Mouse (Mus musculus): ENCODE results near the gene Kdm4b. TPM values are rescaled to one million over a fixed set of nuclear protein-coding genes. Genes with fewer than 3 reads are reported as not detected.

The Kdm4b gene
- total and polyA plus RNA-seq, 2 experiments from 2014 or later = 53.2 to 133 TPM

DNA sequence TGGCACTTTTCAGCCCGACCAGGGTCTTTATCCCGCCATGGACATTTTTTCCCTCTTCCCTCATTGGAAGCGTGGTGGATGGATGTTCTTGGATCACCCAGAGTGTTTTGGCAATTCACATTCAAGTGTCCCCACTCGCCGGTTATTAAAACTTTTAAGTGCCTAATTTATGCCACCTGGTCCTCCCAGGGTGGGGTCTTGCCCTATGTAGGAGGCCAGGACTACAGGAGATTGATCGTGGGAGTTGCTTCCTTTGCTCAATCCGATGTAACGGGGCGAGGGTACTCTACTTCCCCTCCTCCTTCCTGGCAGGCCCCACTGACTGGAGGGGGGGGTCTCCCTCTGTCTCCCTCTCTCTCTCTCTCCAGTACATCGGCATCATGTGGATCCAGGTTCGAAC is 21.1 kb upstream of the Kdm4b start:
- WGBS = 11% methylated on average over 11 of the region's 11 CpGs
- Histone ChIP-seq H3K4me2 (ENCODE audit: low read depth) (peak overlapping the region; percentile 68), H3K9me3 (ENCODE audit: low read length) (no peaks in the 10 kb centered on the region), H3K27me3 (ENCODE audit: insufficient read depth, low read length) (no peaks in the 10 kb centered on the region), H3K36me3 (ENCODE audit: insufficient read depth) (no peaks in the 10 kb centered on the region), H3K4me3 (ENCODE audit: low read depth, low read length) (peak overlapping the region; percentile 56), H3K9ac (no peak overlapping the region; the same call in 1 of the 2 replicates), H3K27ac (ENCODE audit: low read depth, low read length) (no peak overlapping the region), H3K4me1 (ENCODE audit: insufficient read depth) (peaks cover 7% of the 10 kb centered on the region; the same call in 1 of the 2 replicates)
- ATAC-seq (no peak), DNase-seq (no peak)
- TF ChIP-seq CTCF (IDR thresholded peaks at IDR 0.05; ENCODE audit: low read depth) = no peak

DNA sequence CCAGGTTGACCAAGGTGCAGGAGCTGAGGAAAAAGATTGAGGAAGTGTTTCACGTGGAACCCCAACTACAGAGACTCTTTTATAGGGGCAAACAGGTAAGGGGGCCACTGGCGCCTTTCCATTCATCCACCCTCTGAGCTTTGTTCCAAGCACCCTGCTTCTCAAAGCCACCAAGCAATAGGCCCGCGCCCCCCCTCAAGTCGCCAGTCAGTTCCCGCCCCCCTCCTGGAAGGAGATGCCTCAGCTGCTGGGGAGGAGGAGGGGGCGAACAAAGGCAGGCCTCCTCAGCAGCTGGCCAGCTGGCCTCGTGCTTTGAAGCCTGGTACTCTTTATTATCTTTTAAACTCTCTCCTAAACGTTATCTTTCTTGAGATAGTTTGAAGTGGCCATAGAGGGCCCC is 20.7 kb upstream of the Kdm4b start:
- TF ChIP-seq CTCF (IDR thresholded peaks at IDR 0.05; ENCODE audit: low read depth) = no peak
- Histone ChIP-seq H3K9me3 (ENCODE audit: low read length) (no peaks in the 10 kb centered on the region), H3K9ac (no peak overlapping the region), H3K36me3 (ENCODE audit: insufficient read depth) (no peaks in the 10 kb centered on the region), H3K4me1 (ENCODE audit: insufficient read depth) (peaks cover 7% of the 10 kb centered on the region; the same call in 1 of the 2 replicates), H3K27me3 (ENCODE audit: insufficient read depth, low read length) (no peaks in the 10 kb centered on the region), H3K4me2 (ENCODE audit: low read depth) (0 out of 2 replicates have a peak overlapping the region, but pooled peaks have one; percentile 68), H3K4me3 (ENCODE audit: low read depth, low read length) (no peak overlapping the region), H3K27ac (ENCODE audit: low read depth, low read length) (no peak overlapping the region)
- DNase-seq = no peak
- 27% methylated on average over 9 of the region's 9 CpGs for WGBS
- no peak for ATAC-seq

GRCm38 (mm10) chr17:56305826-56306225 is 20.0 kb upstream of the Kdm4b start:
- no peak overlapping the region for H3K4me3 ChIP-seq (ENCODE audit: low read depth, low read length)
- no peak overlapping the region for H3K4me2 ChIP-seq (ENCODE audit: low read depth)
- H3K36me3 ChIP-seq (ENCODE audit: insufficient read depth) = no peaks in the 10 kb centered on the region
- TF ChIP-seq CTCF (IDR thresholded peaks at IDR 0.05; ENCODE audit: low read depth) = peak; percentile 32
- DNase-seq (no peak), ATAC-seq (no peak)
- H3K27me3 ChIP-seq (ENCODE audit: insufficient read depth, low read length) = no peaks in the 10 kb centered on the region
- no peak overlapping the region for H3K9ac ChIP-seq
- H3K9me3 ChIP-seq (ENCODE audit: low read length) = no peaks in the 10 kb centered on the region
- H3K4me1 ChIP-seq (ENCODE audit: insufficient read depth) = peaks cover 7% of the 10 kb centered on the region; the same call in 1 of the 2 replicates
- no peak overlapping the region for H3K27ac ChIP-seq (ENCODE audit: low read depth, low read length)
- 51% methylated on average over 8 of the region's 8 CpGs for WGBS

DNA sequence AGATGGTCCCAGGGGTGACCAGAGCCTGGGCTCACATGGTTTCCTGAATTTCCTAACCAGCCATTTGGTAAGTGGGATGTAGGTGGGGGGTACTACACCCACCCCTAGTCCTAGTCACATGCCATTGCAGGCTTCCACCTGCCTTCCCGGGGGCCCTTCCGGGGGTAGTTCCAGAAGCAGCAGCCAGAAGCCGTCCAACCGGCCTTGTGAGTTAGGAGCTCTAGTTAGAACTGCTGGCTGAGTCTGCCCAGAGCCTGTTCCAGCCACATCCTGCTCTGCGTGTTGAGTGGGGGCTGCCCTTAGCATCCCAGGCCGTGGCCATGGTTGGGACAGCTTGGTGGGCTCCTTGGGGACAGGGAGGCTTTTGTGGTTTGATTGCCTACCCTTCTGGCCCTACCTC is 17.8 kb upstream of the Kdm4b start:
- no peak for TF ChIP-seq CTCF (IDR thresholded peaks at IDR 0.05; ENCODE audit: low read depth)
- H3K9me3 ChIP-seq (ENCODE audit: low read length) = no peaks in the 10 kb centered on the region
- 85% methylated on average over 6 of the region's 6 CpGs for WGBS
- H3K27me3 ChIP-seq (ENCODE audit: insufficient read depth, low read length) = no peaks in the 10 kb centered on the region
- no peak overlapping the region for H3K9ac ChIP-seq
- H3K4me3 ChIP-seq (ENCODE audit: low read depth, low read length) = no peak overlapping the region
- DNase-seq = no peak
- ATAC-seq = no peak
- no peak overlapping the region for H3K27ac ChIP-seq (ENCODE audit: low read depth, low read length)
- H3K4me2 ChIP-seq (ENCODE audit: low read depth) = no peak overlapping the region
- no peaks in the 10 kb centered on the region for H3K36me3 ChIP-seq (ENCODE audit: insufficient read depth)
- H3K4me1 ChIP-seq (ENCODE audit: insufficient read depth) = peaks cover 6% of the 10 kb centered on the region; the same call in 1 of the 2 replicates

GRCm38 (mm10) chr17:56309191-56309945 is 16.5 kb upstream of the Kdm4b start:
- no peak overlapping the region for H3K27ac ChIP-seq (ENCODE audit: low read depth, low read length)
- TF ChIP-seq CTCF (IDR thresholded peaks at IDR 0.05; ENCODE audit: low read depth) = no peak
- ATAC-seq = no peak
- no peak overlapping the region for H3K9ac ChIP-seq
- no peaks in the 10 kb centered on the region for H3K9me3 ChIP-seq (ENCODE audit: low read length)
- no peak for DNase-seq
- no peaks in the 10 kb centered on the region for H3K27me3 ChIP-seq (ENCODE audit: insufficient read depth, low read length)
- H3K36me3 ChIP-seq (ENCODE audit: insufficient read depth) = no peaks in the 10 kb centered on the region
- 86% methylated on average over 15 of the region's 15 CpGs for WGBS
- no peak overlapping the region for H3K4me3 ChIP-seq (ENCODE audit: low read depth, low read length)
- no peak overlapping the region for H3K4me2 ChIP-seq (ENCODE audit: low read depth)
- H3K4me1 ChIP-seq (ENCODE audit: insufficient read depth) = no peaks in the 10 kb centered on the region

DNA sequence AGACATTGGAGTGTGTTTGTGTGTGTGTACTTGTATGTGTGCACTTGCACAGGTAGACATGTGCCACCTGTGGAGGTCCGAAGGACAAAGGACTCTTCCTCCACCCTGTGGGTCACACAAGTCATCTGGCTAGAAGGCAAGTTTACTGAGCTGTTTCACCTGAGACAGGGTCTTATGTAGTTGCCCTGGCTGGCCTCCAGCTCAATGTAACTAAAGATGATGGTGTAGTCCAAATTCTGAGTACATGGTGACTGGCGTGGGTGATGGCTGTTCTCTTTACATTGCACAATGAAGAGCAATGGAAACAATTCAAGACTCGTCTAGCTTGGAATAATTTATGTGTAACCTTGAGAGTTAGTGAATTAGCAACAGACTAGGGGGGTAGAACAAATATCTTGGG is 1.4 kb upstream of the Kdm4b start:
- peak; percentile 3 for DNase-seq
- TF ChIP-seq CTCF (IDR thresholded peaks at IDR 0.05; ENCODE audit: low read depth) = no peak
- ATAC-seq = no peak
- Histone ChIP-seq H3K4me2 (ENCODE audit: low read depth) (no peak overlapping the region), H3K27me3 (ENCODE audit: insufficient read depth, low read length) (no peaks in the 10 kb centered on the region), H3K4me1 (ENCODE audit: insufficient read depth) (peaks cover 16% of the 10 kb centered on the region), H3K9ac (no peak overlapping the region), H3K27ac (ENCODE audit: low read depth, low read length) (no peak overlapping the region), H3K36me3 (ENCODE audit: insufficient read depth) (no peaks in the 10 kb centered on the region), H3K9me3 (ENCODE audit: low read length) (no peaks in the 10 kb centered on the region), H3K4me3 (ENCODE audit: low read depth, low read length) (no peak overlapping the region)
- WGBS = 58% methylated on average over 3 of the region's 3 CpGs

All from forebrain, postnatal 0 days (tissue).